Mouse (Mus musculus) heart, embryonic 11.5 days (tissue): ENCODE data around the gene Gm20388. TPM values are rescaled to one million over a fixed set of nuclear protein-coding genes. Genes with fewer than 3 reads are reported as not detected.
"Not testable (repeated sequence)": the region's sequence is repeated elsewhere in the genome, so short reads cannot be mapped to it uniquely, and the experiment has no call there.

ENCODE experiments used
- ATAC-seq: fragments of 200-750 bp; cut with Nextera tagmentation; replicated peaks from 2 replicates; pipeline ENCODE4 v1.8.0; 2017; ENCODE audit warnings: moderate library complexity; ENCODE audit not compliant: insufficient number of reproducible peaks, low FRiP score, low TSS enrichment
- H3K27ac ChIP-seq: fragments of 300-500 bp; sonication (generic); 2 replicates; pipeline ENCODE4 v1.5.1; 2014; ENCODE audit warnings: mild to moderate bottlenecking, low read depth, low read length
- H3K27me3 ChIP-seq: fragments of 300-500 bp; sonication (generic); 2 replicates; pipeline ENCODE4 v1.6.1; 2014; ENCODE audit warnings: mild to moderate bottlenecking, low read length, mixed read lengths; ENCODE audit not compliant: control insufficient read depth, insufficient read depth
- H3K36me3 ChIP-seq: fragments of 300-500 bp; sonication (generic); 2 replicates; pipeline ENCODE4 v1.6.1; 2014; ENCODE audit warnings: mild to moderate bottlenecking, low read length, moderate library complexity, mixed read lengths; ENCODE audit not compliant: control insufficient read depth, insufficient read depth
- H3K4me1 ChIP-seq: fragments of 300-500 bp; sonication (generic); 2 replicates; pipeline ENCODE4 v1.6.1; 2014; ENCODE audit warnings: low read length; ENCODE audit not compliant: control insufficient read depth, insufficient read depth
- H3K4me2 ChIP-seq: fragments of 300-500 bp; sonication (generic); 2 replicates; pipeline ENCODE4 v1.6.1; 2014; ENCODE audit warnings: mild to moderate bottlenecking, moderate library complexity
- H3K4me3 ChIP-seq: fragments of 300-500 bp; sonication (generic); 2 replicates; pipeline ENCODE4 v1.5.1; 2014; ENCODE audit warnings: low read depth, low read length
- H3K9ac ChIP-seq: fragments of 300-500 bp; sonication (generic); 2 replicates; pipeline ENCODE4 v1.6.1; 2014; ENCODE audit warnings: mild to moderate bottlenecking, low read depth, low read length, moderate library complexity
- H3K9me3 ChIP-seq: fragments of 300-500 bp; sonication (generic); replicated peaks from 2 replicates; pipeline ENCODE4 v1.6.1; 2016; ENCODE audit warnings: low read length; ENCODE audit not compliant: control insufficient read depth
- WGBS: fragments of 180-500 bp; shearing (Covaris S2); extraction: QIAGEN DNeasy Blood & Tissue Kit; methylation state at CpG from one replicate; pipeline ENCODE4 v1.1.7; 2014; ENCODE audit not compliant: insufficient replicate concordance; 5-methylcytosine and 5-hydroxymethylcytosine counted together
- polyA plus RNA-seq: library from polyadenylated mRNA; unstranded; fragments of >200 nt; fragmentation: Nextera tagmentation; extraction: Ambion mirVana; gene quantifications from 2 replicates; pipeline ENCODE4 v1.2.1, GENCODE M21; 2014

Gene Gm20388
- polyA plus RNA-seq, 1 experiment from 2014 or later, result 6.4 TPM

DNA sequence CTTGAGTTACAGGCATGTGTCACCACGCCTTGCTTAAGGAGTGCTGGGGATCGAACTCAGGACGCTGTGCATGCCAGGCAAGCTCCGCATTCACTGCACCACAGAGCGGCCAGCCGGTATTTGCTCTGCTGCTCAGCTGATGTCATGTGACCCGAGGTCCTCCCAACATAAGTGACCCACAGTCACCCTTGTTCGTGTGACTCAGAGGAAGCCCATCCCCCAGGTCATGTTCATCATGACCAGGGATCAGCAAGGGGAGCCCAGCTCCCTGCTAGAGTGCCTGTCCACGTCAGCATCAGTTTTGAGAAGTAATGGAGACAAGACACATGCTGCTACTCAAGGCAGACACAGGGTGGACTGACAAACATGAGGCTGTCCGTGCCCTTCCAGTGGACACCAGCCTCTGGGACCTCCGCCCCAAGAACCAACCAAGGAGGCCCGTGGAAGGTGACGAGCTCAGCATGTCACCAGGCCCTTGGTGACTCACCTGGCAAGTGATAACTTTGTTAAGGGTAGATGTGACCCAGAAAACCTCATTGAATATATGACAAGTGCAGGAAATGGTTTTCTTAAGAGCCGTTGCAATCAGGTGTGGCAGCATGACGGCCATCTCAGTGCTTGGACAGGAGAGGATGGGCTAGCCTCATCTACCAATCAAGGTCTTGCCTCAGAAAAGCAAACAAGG, 805.5 kb downstream of the Gm20388 start:
- WGBS, result 68% methylated on average over 15 of the region's 15 CpGs
- Histone ChIP-seq H3K4me3 (no peak overlapping the region), H3K4me2 (no peak overlapping the region), H3K4me1 (no peaks in the 10 kb centered on the region), H3K9ac (no peak overlapping the region), H3K9me3 (no peaks in the 10 kb centered on the region), H3K27ac (no peak overlapping the region), H3K27me3 (0 out of 2 replicates have a peak, but pooled peaks cover 3% of the 10 kb centered on the region), H3K36me3 (no peaks in the 10 kb centered on the region)
- no peak for ATAC-seq

- H3K4me3 ChIP-seq, result no peak overlapping the region
- H3K27ac ChIP-seq, result no peak overlapping the region
- H3K9me3 ChIP-seq, result 0 out of 2 replicates have a peak, but pooled peaks cover 3% of the 10 kb centered on the region
- no peak for ATAC-seq
- H3K4me1 ChIP-seq, result no peaks in the 10 kb centered on the region
- no peaks in the 10 kb centered on the region for H3K36me3 ChIP-seq
- no peak overlapping the region for H3K4me2 ChIP-seq
- WGBS, result 66% methylated on average over 19 of the region's 19 CpGs
- no peak overlapping the region for H3K9ac ChIP-seq
- H3K27me3 ChIP-seq, result 0 out of 2 replicates have a peak, but pooled peaks cover 3% of the 10 kb centered on the region
Observed at GRCm38 (mm10) chr8:120719586-120720236, 809.1 kb downstream of the Gm20388 start.

DNA sequence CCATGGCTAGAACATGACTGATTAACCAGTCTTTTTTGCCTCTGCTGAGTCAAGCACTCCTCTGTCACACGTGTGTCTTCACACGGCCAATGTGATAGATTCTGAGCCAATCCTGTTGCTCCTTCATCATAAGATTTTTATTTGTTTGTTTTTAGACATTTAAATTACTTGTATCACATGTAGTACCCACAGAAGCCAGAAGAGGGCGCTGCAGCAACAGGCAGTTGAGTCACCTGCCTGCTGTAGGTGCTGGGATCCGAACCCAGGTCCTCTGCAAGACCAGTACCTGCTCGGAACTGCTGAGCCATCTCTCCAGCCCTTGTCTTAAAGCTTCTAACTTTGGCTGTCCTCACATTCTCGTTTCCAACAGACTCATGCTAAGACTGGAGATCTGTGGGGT, 812.4 kb downstream of the Gm20388 start:
- H3K27ac ChIP-seq, result no peak overlapping the region
- no peak overlapping the region for H3K4me2 ChIP-seq
- H3K9me3 ChIP-seq, result 0 out of 2 replicates have a peak, but pooled peaks cover 3% of the 10 kb centered on the region
- H3K9ac ChIP-seq, result no peak overlapping the region
- H3K4me1 ChIP-seq, result no peaks in the 10 kb centered on the region
- H3K36me3 ChIP-seq, result no peaks in the 10 kb centered on the region
- WGBS, result 64% methylated on average over 6 of the region's 6 CpGs
- no peak overlapping the region for H3K4me3 ChIP-seq
- no peak for ATAC-seq
- peaks cover 4% of the 10 kb centered on the region; the same call in 1 of the 2 replicates for H3K27me3 ChIP-seq

GRCm38 (mm10) chr8:120724096-120724495, 813.5 kb downstream of the Gm20388 start:
- not testable (repeated sequence) for H3K4me3 ChIP-seq, H3K27ac ChIP-seq, H3K9me3 ChIP-seq, H3K36me3 ChIP-seq, H3K9ac ChIP-seq, H3K27me3 ChIP-seq, H3K4me2 ChIP-seq, ATAC-seq, H3K4me1 ChIP-seq
- 89% methylated on average over 2 of the region's 4 CpGs for WGBS

GRCm38 (mm10) chr8:120724816-120725575, 814.4 kb downstream of the Gm20388 start:
- no peak overlapping the region for H3K9ac ChIP-seq
- 70% methylated on average over 17 of the region's 17 CpGs for WGBS
- no peaks in the 10 kb centered on the region for H3K36me3 ChIP-seq
- H3K27me3 ChIP-seq, result peaks cover 9% of the 10 kb centered on the region; the same call in 1 of the 2 replicates
- no peak overlapping the region for H3K27ac ChIP-seq
- H3K4me2 ChIP-seq, result no peak overlapping the region
- H3K4me1 ChIP-seq, result no peaks in the 10 kb centered on the region
- H3K9me3 ChIP-seq, result 0 out of 2 replicates have a peak, but pooled peaks cover 3% of the 10 kb centered on the region
- no peak overlapping the region for H3K4me3 ChIP-seq
- no peak for ATAC-seq

DNA sequence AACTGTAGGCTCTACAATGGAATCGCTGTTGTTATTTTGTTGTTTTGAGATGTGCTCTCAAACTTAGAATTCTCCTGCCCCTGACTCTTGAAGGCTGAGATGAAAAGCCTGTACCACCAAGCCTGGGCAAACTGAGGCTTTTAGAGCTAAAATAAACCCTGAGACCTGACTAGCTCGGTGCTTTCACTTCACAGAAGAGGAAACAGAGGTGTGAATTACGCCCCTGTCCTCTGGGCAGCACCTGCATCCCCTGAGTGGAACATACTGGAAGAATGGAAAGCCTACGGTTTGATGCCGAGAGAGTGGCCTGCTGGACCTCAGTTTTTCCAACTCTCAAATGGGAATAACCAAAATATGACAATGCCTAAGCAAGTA, 814.9 kb downstream of the Gm20388 start:
- H3K4me3 ChIP-seq, result no peak overlapping the region
- H3K36me3 ChIP-seq, result no peaks in the 10 kb centered on the region
- H3K9ac ChIP-seq, result no peak overlapping the region
- H3K4me1 ChIP-seq, result no peaks in the 10 kb centered on the region
- no peak overlapping the region for H3K4me2 ChIP-seq
- no peak for ATAC-seq
- 0 out of 2 replicates have a peak, but pooled peaks cover 3% of the 10 kb centered on the region for H3K9me3 ChIP-seq
- no peak overlapping the region for H3K27ac ChIP-seq
- peaks cover 11% of the 10 kb centered on the region; the same call in 1 of the 2 replicates for H3K27me3 ChIP-seq
- 71% methylated on average over 5 of the region's 5 CpGs for WGBS

DNA sequence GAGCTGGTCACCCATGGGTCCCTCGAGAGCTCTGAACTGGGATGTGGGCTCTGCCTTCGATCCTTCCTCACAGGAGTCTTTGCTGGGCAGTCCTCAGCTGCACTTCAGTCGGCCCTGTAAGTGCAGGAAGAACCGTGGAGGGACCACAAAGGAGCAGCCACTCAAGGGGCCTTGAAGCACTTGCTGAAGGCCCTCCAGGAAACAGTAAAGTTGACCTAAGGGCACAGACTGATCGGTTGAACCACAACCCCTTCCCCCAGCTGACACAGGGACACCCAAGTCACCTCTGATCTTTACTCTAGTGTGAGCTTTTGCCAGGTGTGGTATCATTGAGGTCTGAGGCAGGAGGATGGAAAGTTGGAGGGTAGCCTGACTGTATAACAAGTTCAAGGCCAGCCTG, 815.4 kb downstream of the Gm20388 start:
- WGBS, result 63% methylated on average over 5 of the region's 5 CpGs
- Histone ChIP-seq H3K9ac (no peak overlapping the region), H3K4me2 (no peak overlapping the region), H3K4me1 (no peaks in the 10 kb centered on the region), H3K4me3 (no peak overlapping the region), H3K9me3 (0 out of 2 replicates have a peak, but pooled peaks cover 3% of the 10 kb centered on the region), H3K36me3 (no peaks in the 10 kb centered on the region), H3K27me3 (peaks cover 9% of the 10 kb centered on the region), H3K27ac (no peak overlapping the region)
- ATAC-seq, result no peak

GRCm38 (mm10) chr8:120728488-120729160, 818.0 kb downstream of the Gm20388 start:
- Histone ChIP-seq H3K4me3 (no peak overlapping the region), H3K36me3 (no peaks in the 10 kb centered on the region), H3K4me2 (no peak overlapping the region), H3K4me1 (no peaks in the 10 kb centered on the region), H3K9me3 (no peaks in the 10 kb centered on the region), H3K27ac (no peak overlapping the region), H3K27me3 (peaks cover 16% of the 10 kb centered on the region), H3K9ac (no peak overlapping the region)
- ATAC-seq, result no peak
- 57% methylated on average over 9 of the region's 9 CpGs for WGBS
